Mouse (Mus musculus) adrenal gland, postnatal 4 days (tissue): Measurements from ENCODE around the gene Nlgn2. TPM values are rescaled to one million over a fixed set of nuclear protein-coding genes. Genes with fewer than 3 reads are reported as not detected.

Source experiments
- DNase-seq, 2 experiments: peaks; one replicate each; pipeline ENCODE4 v3.0.0; 2021 to 2022; ENCODE audit warnings: low spot score in 2 of 2, mixed read lengths in 2 of 2
- total RNA-seq, 2 experiments: library from RNA; stranded (reverse); gene quantifications; 2 replicates each; pipeline ENCODE4 v1.2.3; 2021

Gene Nlgn2
- total RNA-seq, 2 experiments from 2014 or later = 33.6 to 35.2 TPM

GRCm38 (mm10) chr11:69833554-69833953 lies 4.0 kb downstream of the Nlgn2 start:
- no peak for DNase-seq

- no peak for DNase-seq
These were observed 8.8 kb downstream of the Nlgn2 start for GRCm38 (mm10) chr11:69828832-69829231.

- DNase-seq = no peak
These were observed 14.1 kb downstream of the Nlgn2 start for GRCm38 (mm10) chr11:69823456-69823855.

- DNase-seq = no peak
These were observed 15.5 kb downstream of the Nlgn2 start, which contains the start of gene Spem1 for GRCm38 (mm10) chr11:69822080-69822479. Gene Spem1 (minus strand): TSS chr11:69822180.

- DNase-seq = no peak
These were observed 18.7 kb downstream of the Nlgn2 start for GRCm38 (mm10) chr11:69818871-69819270.

- no peak for DNase-seq
These were observed 19.2 kb downstream of the Nlgn2 start, which contains the start of gene Spem2 for GRCm38 (mm10) chr11:69818365-69818764. Gene Spem2 (minus strand): TSS chr11:69818465.

GRCm38 (mm10) chr11:69816520-69816919 lies 21.1 kb downstream of the Nlgn2 start:
- no peak for DNase-seq

- DNase-seq = no peak
These were observed 22.4 kb downstream of the Nlgn2 start, which contains the start of gene Gm39566 for GRCm38 (mm10) chr11:69815155-69815554. Gene Gm39566 (minus strand): TSS chr11:69815298.

- no peak for DNase-seq
These were observed 27.3 kb downstream of the Nlgn2 start for GRCm38 (mm10) chr11:69810280-69810679.

- no peak for DNase-seq
These were observed 29.9 kb downstream of the Nlgn2 start for GRCm38 (mm10) chr11:69807641-69808040.

GRCm38 (mm10) chr11:69806378-69806777 lies 31.2 kb downstream of the Nlgn2 start:
- DNase-seq = no peak

GRCm38 (mm10) chr11:69804972-69805909 lies 32.3 kb downstream of the Nlgn2 start, which contains the start of gene Tmem102:
Gene Tmem102 (minus strand): TSS chr11:69805624.
- DNase-seq = no peak

- DNase-seq = no peak
These were observed 33.0 kb downstream of the Nlgn2 start for GRCm38 (mm10) chr11:69804652-69804940.

GRCm38 (mm10) chr11:69803786-69804651 lies 33.6 kb downstream of the Nlgn2 start:
- peak; percentile 52 to 53 for DNase-seq

GRCm38 (mm10) chr11:69803328-69803727 lies 34.3 kb downstream of the Nlgn2 start:
- DNase-seq = no peak

- peak; percentile 64 for DNase-seq
These were observed 34.9 kb downstream of the Nlgn2 start for GRCm38 (mm10) chr11:69802648-69803105.

- DNase-seq = no peak
These were observed 36.1 kb downstream of the Nlgn2 start, which contains the start of gene Fgf11 for GRCm38 (mm10) chr11:69801379-69801977. Gene Fgf11 (minus strand): TSS chr11:69801857.

GRCm38 (mm10) chr11:69800392-69801197 lies 37.0 kb downstream of the Nlgn2 start:
- DNase-seq = no peak

GRCm38 (mm10) chr11:69800138-69800391 lies 37.5 kb downstream of the Nlgn2 start:
- no peak for DNase-seq

- no peak for DNase-seq
These were observed 38.0 kb downstream of the Nlgn2 start for GRCm38 (mm10) chr11:69799394-69800137.
